Mouse (Mus musculus): Measurements from ENCODE around the gene Ndrg3.
A peak's percentile ranks its signal among the peaks of the same experiment; 100 is the strongest.
"Not testable (repeated sequence)": the region's sequence is repeated elsewhere in the genome, so short reads cannot be mapped to it uniquely, and the experiment has no call there.

Gene Ndrg3

GRCm38 (mm10) chr2:156937795-156938194, 54.1 kb downstream of the Ndrg3 start:
- DNase-seq (ENCODE audit: low spot score): no peak

DNA sequence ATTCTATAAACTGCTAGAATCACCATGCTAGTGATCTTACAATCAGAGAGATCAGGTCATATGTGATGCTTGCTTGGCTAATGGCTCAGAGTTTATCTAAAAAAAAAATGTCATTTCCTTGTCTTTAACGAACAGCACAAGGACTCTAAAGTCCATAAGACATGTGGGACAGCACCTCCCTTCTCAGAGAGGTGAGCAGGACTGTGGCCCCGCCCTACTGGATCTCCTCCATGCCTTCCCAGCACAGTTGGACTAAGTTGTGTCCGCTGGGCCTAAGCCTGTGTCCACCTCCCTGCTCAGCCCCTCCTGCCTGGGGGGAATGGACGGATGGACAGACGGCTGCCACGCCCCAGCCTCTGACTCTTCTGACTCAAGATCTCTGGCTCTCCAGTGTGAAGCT, 56.9 kb downstream of the Ndrg3 start:
- DNase-seq (ENCODE audit: low spot score): no peak

DNA sequence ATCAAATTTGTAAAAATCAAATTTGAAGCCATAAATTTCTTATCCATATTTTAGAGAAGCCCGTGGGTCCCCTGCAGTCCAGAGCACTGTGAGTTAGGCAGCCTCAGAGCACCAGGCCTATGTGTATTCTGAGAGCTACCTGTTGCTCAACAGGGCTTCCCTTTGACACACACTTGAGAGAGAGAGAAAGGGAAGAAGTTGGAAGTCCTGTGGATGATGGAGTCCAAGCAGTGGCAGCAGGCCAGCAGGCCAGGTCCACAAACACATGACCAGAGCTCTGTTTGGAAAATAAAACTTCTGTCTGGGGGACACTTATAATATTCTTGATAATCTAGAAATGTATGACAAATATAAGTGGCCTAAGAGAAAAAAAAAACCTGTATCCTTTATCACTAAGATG, 58.4 kb downstream of the Ndrg3 start:
- DNase-seq (ENCODE audit: low spot score): no peak

DNA sequence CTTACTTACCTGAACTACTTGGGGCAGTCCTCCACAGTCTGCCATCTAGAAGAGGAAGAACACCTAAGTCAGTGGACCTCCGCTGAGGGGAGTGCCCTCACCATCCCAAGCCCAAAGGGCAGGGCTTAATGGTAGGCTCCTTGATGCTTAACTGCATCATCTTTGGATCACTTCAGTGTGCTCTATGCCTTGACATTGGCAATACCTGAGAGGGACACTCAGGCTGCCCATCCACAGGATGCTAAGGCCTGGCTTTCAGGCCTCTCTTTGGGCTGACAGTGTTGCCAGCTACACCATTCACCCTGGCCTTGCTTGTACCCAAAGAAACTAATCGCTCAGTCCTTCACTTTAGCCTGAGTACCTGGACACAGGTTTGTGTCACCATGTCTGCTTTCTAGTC, 60.4 kb downstream of the Ndrg3 start:
- no peak for DNase-seq (ENCODE audit: low spot score)

DNA sequence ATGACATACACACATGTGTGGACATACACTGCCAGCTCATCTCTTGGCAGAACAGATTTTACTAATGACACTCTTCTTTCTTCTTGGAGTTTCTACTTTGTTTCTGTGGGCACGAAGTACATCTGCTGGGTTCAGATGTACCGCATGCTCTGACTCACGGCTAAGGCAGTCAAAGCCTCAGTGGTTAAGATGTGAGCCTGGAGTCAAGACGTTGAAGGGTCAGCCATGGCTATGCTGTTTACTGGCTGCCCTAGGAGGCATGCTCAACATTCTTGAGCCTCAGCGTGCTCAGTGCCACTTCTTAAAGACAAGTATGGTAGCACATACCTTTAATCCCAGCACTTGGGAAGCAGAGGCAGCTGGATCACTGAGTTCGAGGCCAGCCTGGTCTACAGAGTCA, 61.3 kb downstream of the Ndrg3 start:
- no peak for DNase-seq (ENCODE audit: low spot score)

DNA sequence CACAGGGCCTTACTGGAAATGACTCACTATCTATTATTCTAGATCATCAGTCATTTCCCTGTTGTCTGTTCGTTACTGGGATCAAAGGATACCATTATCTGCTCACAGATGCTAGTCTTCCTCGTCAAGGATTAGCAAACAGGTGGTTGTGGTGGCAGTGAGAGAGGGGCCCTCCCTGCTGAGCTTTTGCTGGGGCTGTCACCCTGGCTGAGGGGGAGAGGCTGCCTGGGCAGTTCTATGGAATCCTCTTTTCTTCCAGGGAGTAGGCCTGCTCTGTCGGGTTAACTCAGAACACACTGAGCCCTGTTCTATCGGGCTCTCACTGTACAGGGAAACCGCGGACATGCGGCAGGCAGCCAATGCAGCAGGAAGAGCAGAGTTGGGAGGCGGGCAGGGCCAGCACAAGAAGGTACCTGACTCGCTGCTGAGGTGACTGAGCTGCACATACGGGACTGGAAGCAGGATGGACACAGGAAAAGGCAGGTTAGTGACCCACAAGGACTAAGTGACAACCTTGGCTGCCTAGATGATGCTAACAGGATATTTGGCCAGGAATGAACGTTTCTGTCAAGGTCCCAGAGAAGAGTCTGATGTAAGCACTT, 62.2 kb downstream of the Ndrg3 start:
- no peak for DNase-seq (ENCODE audit: low spot score)

DNA sequence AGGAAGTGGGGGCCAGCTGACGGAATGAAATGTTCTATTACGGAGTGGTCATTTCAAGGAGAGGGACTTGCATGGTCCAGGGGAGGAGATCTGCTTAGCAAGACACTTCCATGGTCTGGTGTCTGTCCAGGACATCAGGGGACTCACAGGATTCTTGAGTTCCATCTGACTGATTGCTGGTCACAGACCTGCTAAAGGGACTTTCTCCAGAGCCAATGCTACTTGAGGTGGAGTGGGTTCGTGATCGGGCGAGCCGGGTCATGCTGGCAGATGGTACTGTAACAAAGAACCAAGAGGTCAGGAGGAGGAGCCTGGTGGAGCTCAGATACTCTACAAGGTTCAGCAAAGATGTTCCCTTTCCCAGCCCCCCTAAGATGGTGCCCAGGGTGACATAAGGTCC, 63.2 kb downstream of the Ndrg3 start:
- no peak for DNase-seq (ENCODE audit: low spot score)

- DNase-seq (ENCODE audit: low spot score): no peak
Observed at GRCm38 (mm10) chr2:156927663-156928062, 64.2 kb downstream of the Ndrg3 start.

- not testable (repeated sequence) for DNase-seq (ENCODE audit: low spot score)
Observed at GRCm38 (mm10) chr2:156925611-156926010, 66.2 kb downstream of the Ndrg3 start.

- not testable (repeated sequence) for DNase-seq (ENCODE audit: low spot score)
Observed at GRCm38 (mm10) chr2:156925075-156925474, 66.8 kb downstream of the Ndrg3 start.

GRCm38 (mm10) chr2:156924210-156924898, 67.5 kb downstream of the Ndrg3 start:
- no peak for DNase-seq (ENCODE audit: low spot score)

GRCm38 (mm10) chr2:156923057-156923456, 68.8 kb downstream of the Ndrg3 start:
- DNase-seq (ENCODE audit: low spot score): no peak

- DNase-seq (ENCODE audit: low spot score): no peak
Observed at GRCm38 (mm10) chr2:156919796-156920195, 72.1 kb downstream of the Ndrg3 start.

- DNase-seq (ENCODE audit: low spot score): not testable (repeated sequence)
Observed at GRCm38 (mm10) chr2:156919191-156919590, 72.7 kb downstream of the Ndrg3 start.

GRCm38 (mm10) chr2:156918562-156918961, 73.3 kb downstream of the Ndrg3 start:
- no peak for DNase-seq (ENCODE audit: low spot score)

DNA sequence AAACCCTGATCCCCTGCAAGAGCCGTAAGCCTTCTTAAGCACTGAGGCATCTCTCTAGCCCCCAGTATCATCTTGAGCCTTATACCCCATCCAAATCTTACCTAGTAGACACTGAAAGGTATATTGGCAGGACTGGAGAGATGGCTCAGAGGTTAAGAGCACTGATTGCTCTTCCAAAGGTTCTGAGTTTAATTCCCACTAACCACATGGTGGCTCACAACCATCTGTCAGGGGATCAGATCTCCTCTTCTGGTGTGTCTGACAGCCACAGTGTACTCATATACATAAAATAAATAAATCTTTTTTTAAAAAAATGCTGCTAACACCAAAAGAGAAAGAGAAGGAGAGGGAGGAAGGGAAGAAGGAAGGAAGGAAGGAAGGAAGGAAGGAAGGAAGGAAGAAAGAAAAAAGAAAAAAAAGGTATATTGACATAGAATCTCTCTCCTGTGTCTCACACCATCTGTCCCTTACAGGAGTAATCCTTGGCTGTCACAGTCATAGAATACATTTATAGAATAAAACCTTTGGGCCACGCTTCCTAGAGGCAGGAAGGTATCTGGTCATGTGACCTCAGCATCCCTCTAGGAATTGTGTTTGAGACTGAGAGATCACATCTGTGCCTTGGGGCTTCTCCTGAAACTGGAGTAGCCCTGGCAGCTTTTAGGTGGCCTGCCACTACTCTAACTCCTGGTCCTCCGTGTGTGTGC, 75.3 kb downstream of the Ndrg3 start:
- DNase-seq (ENCODE audit: low spot score): no peak

GRCm38 (mm10) chr2:156915559-156915958, 76.3 kb downstream of the Ndrg3 start:
- no peak for DNase-seq (ENCODE audit: low spot score)

DNA sequence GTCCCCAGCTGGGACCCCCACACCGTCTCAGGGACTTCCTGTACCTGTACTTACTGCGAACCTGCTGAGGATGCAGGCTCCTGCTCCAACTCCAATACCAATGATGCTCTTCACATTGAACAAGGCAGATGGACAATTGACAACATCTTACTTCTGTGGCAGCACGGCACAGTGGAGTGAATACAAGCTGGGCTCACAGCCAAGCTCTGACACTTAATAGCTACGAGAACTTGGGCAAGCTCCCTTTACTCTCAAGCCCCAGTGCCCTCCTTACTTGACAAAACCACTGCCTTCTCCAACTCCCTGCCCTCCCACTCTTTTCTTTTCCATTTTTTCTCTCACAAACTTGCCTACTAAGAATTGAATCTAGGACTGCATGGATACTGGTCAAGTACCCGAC, 78.7 kb downstream of the Ndrg3 start:
- DNase-seq (ENCODE audit: low spot score): no peak

DNA sequence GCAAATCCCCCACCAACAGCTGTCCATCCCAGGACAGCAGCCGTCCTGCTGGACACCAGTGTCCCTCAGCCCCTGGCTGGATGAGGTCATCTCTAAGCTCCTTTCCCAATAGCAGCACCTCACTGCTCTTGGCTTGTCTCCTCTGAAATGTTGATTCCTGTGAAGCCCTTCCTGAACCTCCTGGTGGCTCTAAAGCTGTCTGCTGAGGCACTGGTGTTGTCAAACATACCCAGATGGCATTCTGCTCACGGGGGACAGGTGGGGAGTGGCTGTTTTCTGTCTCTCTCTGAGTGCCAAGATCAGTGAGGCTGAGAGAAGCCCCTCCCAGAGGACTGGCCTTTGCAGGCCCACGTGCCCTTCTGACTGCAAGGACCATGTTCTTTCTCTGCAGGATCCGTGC, 85.9 kb downstream of the Ndrg3 start:
- DNase-seq (ENCODE audit: low spot score): not testable (repeated sequence)

- peak; percentile 21 for DNase-seq (ENCODE audit: low spot score)
Observed at GRCm38 (mm10) chr2:156904976-156905717, 86.7 kb downstream of the Ndrg3 start.

DNA sequence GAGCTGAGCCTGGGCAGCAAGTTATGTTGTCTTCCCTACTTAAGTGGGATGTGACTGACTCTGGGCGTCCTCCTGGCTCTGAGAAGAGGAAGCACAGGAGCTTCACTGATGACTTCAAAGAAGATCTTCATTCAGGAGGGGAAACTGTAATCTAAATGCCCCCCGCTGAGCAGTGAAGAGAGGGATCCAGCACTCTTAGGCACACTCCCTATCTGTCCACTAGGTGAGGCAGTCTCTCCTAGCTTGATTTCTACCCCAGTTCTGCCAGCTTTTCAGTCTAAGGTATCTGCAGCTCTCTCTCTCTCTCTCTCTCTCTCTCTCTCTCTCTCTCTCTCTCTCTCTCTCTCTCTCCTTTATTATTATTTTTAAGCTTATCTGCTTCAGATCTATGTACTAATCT, 88.5 kb downstream of the Ndrg3 start:
- DNase-seq (ENCODE audit: low spot score): no peak

DNA sequence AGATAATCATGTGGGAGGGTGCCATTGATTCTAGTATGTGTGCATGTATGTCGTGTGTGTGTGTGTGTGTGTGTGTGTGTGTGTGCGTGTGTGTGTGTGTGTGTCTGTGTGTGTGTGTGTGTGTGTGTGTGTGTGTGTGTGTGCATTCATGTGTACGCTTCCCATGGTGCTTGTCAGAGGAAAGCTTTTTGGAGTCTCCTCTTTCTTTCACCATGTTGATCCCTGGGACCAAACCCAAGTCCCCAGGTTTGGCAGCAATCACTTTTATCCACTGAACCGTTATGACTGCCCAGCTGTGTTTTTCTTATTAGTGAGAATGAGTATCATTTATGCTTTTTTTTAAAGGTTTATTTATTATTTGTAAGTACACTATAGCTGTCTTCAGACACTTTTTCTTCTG, 89.4 kb downstream of the Ndrg3 start:
- not testable (repeated sequence) for DNase-seq (ENCODE audit: low spot score)

GRCm38 (mm10) chr2:156901883-156902282, 90.0 kb downstream of the Ndrg3 start:
- no peak for DNase-seq (ENCODE audit: low spot score)
